Mouse (Mus musculus): ENCODE measurements around the gene Myo18a. TPM values are rescaled to one million over a fixed set of nuclear protein-coding genes. Genes with fewer than 3 reads are reported as not detected.
A peak's percentile ranks its signal among the peaks of the same experiment; 100 is the strongest.
"Not testable (repeated sequence)": the region's sequence is repeated elsewhere in the genome, so short reads cannot be mapped to it uniquely, and the experiment has no call there.

Myo18a gene
- 100 to 1,000 TPM; 228 to 270 TPM for total RNA-seq (2021)
- long read RNA-seq, experiment 1, partial matches to known transcripts, result 23 of 49 reads
- long read RNA-seq, experiment 1, other reads (novel, unspliced or antisense), result 24 of 49 reads
- long read RNA-seq, experiment 2, partial matches to known transcripts, result 13 of 26 reads
- long read RNA-seq, experiment 2, other reads (novel, unspliced or antisense), result 13 of 26 reads

GRCm38 (mm10) chr11:77762783-77763672 is at the start of gene Myo18a:
TSS of gene Myo18a (plus strand) at chr11:77763246.
- peak; percentile 85 to 90 for DNase-seq

- no peak for DNase-seq
These were observed 49.3 kb upstream of the Myo18a start for GRCm38 (mm10) chr11:77713736-77714135.

- DNase-seq, result no peak
These were observed 44.0 kb upstream of the Myo18a start for GRCm38 (mm10) chr11:77719055-77719454.

GRCm38 (mm10) chr11:77721389-77721788 is 41.7 kb upstream of the Myo18a start:
- DNase-seq, result no peak

GRCm38 (mm10) chr11:77724766-77725165 is 38.3 kb upstream of the Myo18a start:
- no peak for DNase-seq

- no peak for DNase-seq
These were observed 37.9 kb upstream of the Myo18a start, which contains the start of gene Cryba1 for GRCm38 (mm10) chr11:77725183-77725582. TSS of gene Cryba1 (minus strand) at chr11:77725283.

GRCm38 (mm10) chr11:77728587-77728986 is 34.5 kb upstream of the Myo18a start:
- DNase-seq, result no peak

GRCm38 (mm10) chr11:77737289-77737688 is 25.8 kb upstream of the Myo18a start:
- peak; percentile 82 to 94 for DNase-seq

- DNase-seq, result no peak
These were observed 24.5 kb upstream of the Myo18a start for GRCm38 (mm10) chr11:77738555-77738954.

- DNase-seq, result peak; percentile 9 to 35
These were observed 19.1 kb upstream of the Myo18a start for GRCm38 (mm10) chr11:77743966-77744365.

- no peak for DNase-seq
These were observed 16.4 kb upstream of the Myo18a start for GRCm38 (mm10) chr11:77746652-77747051.

GRCm38 (mm10) chr11:77747103-77747502 is 15.9 kb upstream of the Myo18a start:
- DNase-seq, result not testable (repeated sequence)

GRCm38 (mm10) chr11:77748996-77749395 is 14.1 kb upstream of the Myo18a start:
- DNase-seq, result no peak

GRCm38 (mm10) chr11:77752525-77752924 is 10.5 kb upstream of the Myo18a start:
- no peak for DNase-seq

GRCm38 (mm10) chr11:77753469-77753868 is 9.6 kb upstream of the Myo18a start:
- no peak for DNase-seq

- no peak for DNase-seq
These were observed 3.0 kb upstream of the Myo18a start for GRCm38 (mm10) chr11:77760031-77760430.

GRCm38 (mm10) chr11:77763673-77764340 is 761 bp downstream of the Myo18a start:
- peak; percentile 55 to 56 for DNase-seq

- peak; percentile 40 to 77 for DNase-seq
These were observed 1.8 kb downstream of the Myo18a start for GRCm38 (mm10) chr11:77764694-77765458.

GRCm38 (mm10) chr11:77765459-77765777 is 2.4 kb downstream of the Myo18a start:
- peak in 1 of 2 experiments; percentile 25 for DNase-seq

- peak; percentile 69 to 72 for DNase-seq
These were observed 3.4 kb downstream of the Myo18a start for GRCm38 (mm10) chr11:77766351-77767001.

- DNase-seq, result no peak
These were observed 6.5 kb downstream of the Myo18a start for GRCm38 (mm10) chr11:77769496-77769895.

GRCm38 (mm10) chr11:77770346-77770745 is 7.3 kb downstream of the Myo18a start:
- no peak for DNase-seq
